Mouse (Mus musculus) midbrain, postnatal 0 days (tissue): ENCODE measurements at regions not wholly inside any gene's neighbourhood (a gene's known extent, or its start where the extent isn't known, plus 50 kb on each side); places are given as distances from the start of the nearest gene placed in this dataset.

Source experiments
- ATAC-seq: fragments of 200-750 bp; cut with Nextera tagmentation; 2 replicates; pipeline ENCODE4 v1.8.0; 2017; ENCODE audit warnings: moderate number of reproducible peaks, mild to moderate bottlenecking, moderate TSS enrichment, moderate library complexity; ENCODE audit not compliant: low FRiP score
- DNase-seq: peaks from one replicate; pipeline ENCODE4 v3.0.0-alpha.2; 2015; ENCODE audit warnings: low spot score
- H3K27ac ChIP-seq: fragments of 300-500 bp; sonication (generic); 2 replicates; pipeline ENCODE4 v1.5.1; 2014; ENCODE audit warnings: low read depth, mild to moderate bottlenecking, low read length, mixed read lengths
- H3K27me3 ChIP-seq: fragments of 300-500 bp; sonication (generic); 2 replicates; pipeline ENCODE4 v1.6.1; 2014; ENCODE audit warnings: low read length, control low read depth, mixed read lengths; ENCODE audit not compliant: insufficient read depth
- H3K36me3 ChIP-seq: fragments of 300-500 bp; sonication (generic); 2 replicates; pipeline ENCODE4 v1.6.1; 2014; ENCODE audit warnings: low read length, control low read depth, mixed read lengths; ENCODE audit not compliant: insufficient read depth
- H3K4me1 ChIP-seq: fragments of 300-500 bp; sonication (generic); 2 replicates; pipeline ENCODE4 v1.6.1; 2014; ENCODE audit warnings: mild to moderate bottlenecking, control low read depth, antibody characterized with exemption, low read length, mixed read lengths; ENCODE audit not compliant: insufficient read depth
- H3K4me2 ChIP-seq: fragments of 300-500 bp; sonication (generic); 2 replicates; pipeline ENCODE4 v1.6.1; 2014; ENCODE audit warnings: low read depth, mild to moderate bottlenecking, low read length, mixed read lengths; ENCODE audit not compliant: poor library complexity, severe bottlenecking
- H3K4me3 ChIP-seq: fragments of 300-500 bp; sonication (generic); 2 replicates; pipeline ENCODE4 v1.5.1; 2014; ENCODE audit warnings: low read depth, mild to moderate bottlenecking, low read length, moderate library complexity
- H3K9ac ChIP-seq: fragments of 300-500 bp; sonication (generic); replicated peaks from 2 replicates; pipeline ENCODE4 v1.6.1; 2014; ENCODE audit warnings: mild to moderate bottlenecking, low read length, moderate library complexity, mixed read lengths; ENCODE audit not compliant: poor library complexity, severe bottlenecking
- H3K9me3 ChIP-seq: fragments of 300-500 bp; sonication (generic); 2 replicates; pipeline ENCODE4 v1.6.1; 2016; ENCODE audit warnings: low read length, control low read depth
- CTCF ChIP-seq: IDR thresholded peaks from 2 replicates; pipeline ENCODE4 v1.5.1; 2016; ENCODE audit warnings: antibody characterized with exemption, mild to moderate bottlenecking
- WGBS: fragments of 180-500 bp; shearing (Covaris S2); extraction: QIAGEN DNeasy Blood & Tissue Kit; methylation state at CpG from one replicate; pipeline ENCODE4 v1.1.7; 2014; 5-methylcytosine and 5-hydroxymethylcytosine counted together

- Histone ChIP-seq H3K4me1 (peaks cover 5% of the 10 kb centered on the region; the same call in 1 of the 2 replicates), H3K9me3 (no peaks in the 10 kb centered on the region), H3K36me3 (no peaks in the 10 kb centered on the region), H3K27me3 (no peaks in the 10 kb centered on the region), H3K4me2 (no peak overlapping the region), H3K4me3 (no peak overlapping the region), H3K9ac (0 out of 2 replicates have a peak overlapping the region, but pooled peaks have one; percentile 33), H3K27ac (peak overlapping the region; percentile 43; the same call in 1 of the 2 replicates)
- ATAC-seq (peak; percentile 65), DNase-seq (peak; percentile 38)
- 23% methylated on average over 14 of the region's 14 CpGs for WGBS
- no peak for TF ChIP-seq CTCF
These were observed 81.1 kb downstream of the Pttg1 start for GRCm38 (mm10) chr11:43344767-43345561.

- DNase-seq (no peak), ATAC-seq (no peak)
- H3K4me3 ChIP-seq = no peak overlapping the region
- H3K9ac ChIP-seq = no peak overlapping the region
- H3K36me3 ChIP-seq = no peaks in the 10 kb centered on the region
- no peaks in the 10 kb centered on the region for H3K27me3 ChIP-seq
- H3K9me3 ChIP-seq = no peaks in the 10 kb centered on the region
- H3K4me1 ChIP-seq = 0 out of 2 replicates have a peak, but pooled peaks cover 3% of the 10 kb centered on the region
- H3K4me2 ChIP-seq = no peak overlapping the region
- no peak for TF ChIP-seq CTCF
- WGBS = 92% methylated on average over 5 of the region's 5 CpGs
- no peak overlapping the region for H3K27ac ChIP-seq
These were observed 82.5 kb downstream of the Pttg1 start for GRCm38 (mm10) chr11:43343574-43343973.

- WGBS = 83% methylated on average over 2 of the region's 2 CpGs
- no peak for TF ChIP-seq CTCF
- ATAC-seq = no peak
These were observed 87.6 kb downstream of the Pttg1 start for GRCm38 (mm10) chr11:43338377-43338993.

GRCm38 (mm10) chr11:43335668-43336265 lies 90.3 kb downstream of the Pttg1 start:
- Histone ChIP-seq H3K4me3 (no peak overlapping the region), H3K36me3 (no peaks in the 10 kb centered on the region), H3K27ac (no peak overlapping the region), H3K4me1 (no peaks in the 10 kb centered on the region), H3K9me3 (no peaks in the 10 kb centered on the region), H3K27me3 (no peaks in the 10 kb centered on the region), H3K9ac (no peak overlapping the region), H3K4me2 (no peak overlapping the region)
- DNase-seq (no peak), ATAC-seq (no peak)
- 69% methylated on average over 7 of the region's 7 CpGs for WGBS
- no peak for TF ChIP-seq CTCF

More at GRCm38 (mm10) chr11:43338377-43338993, 87.6 kb downstream of the Pttg1 start:
- DNase-seq = no peak
- Histone ChIP-seq H3K4me1 (no peaks in the 10 kb centered on the region), H3K4me3 (no peak overlapping the region), H3K27me3 (no peaks in the 10 kb centered on the region), H3K36me3 (no peaks in the 10 kb centered on the region), H3K27ac (no peak overlapping the region), H3K4me2 (no peak overlapping the region), H3K9me3 (no peaks in the 10 kb centered on the region), H3K9ac (no peak overlapping the region)

GRCm38 (mm10) chr11:43333547-43333946 lies 92.5 kb downstream of the Pttg1 start:
- Histone ChIP-seq H3K36me3 (no peaks in the 10 kb centered on the region), H3K4me3 (no peak overlapping the region), H3K27ac (no peak overlapping the region), H3K27me3 (no peaks in the 10 kb centered on the region), H3K9me3 (no peaks in the 10 kb centered on the region), H3K4me2 (no peak overlapping the region), H3K9ac (no peak overlapping the region; the same call in 1 of the 2 replicates), H3K4me1 (no peaks in the 10 kb centered on the region)
- ATAC-seq (no peak), DNase-seq (no peak)
- no peak for TF ChIP-seq CTCF
- 72% methylated on average over 4 of the region's 4 CpGs for WGBS

- Histone ChIP-seq H3K4me3 (no peak overlapping the region), H3K36me3 (no peaks in the 10 kb centered on the region), H3K4me1 (no peaks in the 10 kb centered on the region), H3K9ac (no peak overlapping the region), H3K27me3 (no peaks in the 10 kb centered on the region), H3K4me2 (no peak overlapping the region), H3K27ac (no peak overlapping the region), H3K9me3 (no peaks in the 10 kb centered on the region)
- TF ChIP-seq CTCF = no peak
- 83% methylated on average over 4 of the region's 4 CpGs for WGBS
- ATAC-seq (no peak), DNase-seq (no peak)
These were observed 112.1 kb downstream of the Pttg1 start for GRCm38 (mm10) chr11:43313996-43314395.
